Mouse (Mus musculus): ENCODE measurements at regions not wholly inside any gene's neighbourhood (a gene's known extent, or its start where the extent isn't known, plus 50 kb on each side); places are given as distances from the start of the nearest gene placed in this dataset.

GRCm38 (mm10) chr15:93062213-93063131, 212.5 kb downstream of the Gxylt1 start:
- TF ChIP-seq EP300 (IDR thresholded peaks at IDR 0.05; ENCODE audit: insufficient read depth, low read depth, low read length) (no peak), CTCF (IDR thresholded peaks at IDR 0.05; ENCODE audit: low read depth, low read length) (no peak), POLR2A (IDR thresholded peaks at IDR 0.05; ENCODE audit: insufficient read depth, low read length) (no peak)
